Mouse (Mus musculus) natural killer cell, adult 2 months (primary cell): ENCODE measurements around the gene 4930507D05Rik.
A peak's percentile ranks its signal among the peaks of the same experiment; 100 is the strongest.
"Not testable (repeated sequence)": the region's sequence is repeated elsewhere in the genome, so short reads cannot be mapped to it uniquely, and the experiment has no call there.

Experiments used
- DNase-seq, 2 experiments: peaks; one replicate each; pipeline ENCODE4 v3.0.0; 2022; ENCODE audit warnings: low spot score in 2 of 2

4930507D05Rik gene

DNA sequence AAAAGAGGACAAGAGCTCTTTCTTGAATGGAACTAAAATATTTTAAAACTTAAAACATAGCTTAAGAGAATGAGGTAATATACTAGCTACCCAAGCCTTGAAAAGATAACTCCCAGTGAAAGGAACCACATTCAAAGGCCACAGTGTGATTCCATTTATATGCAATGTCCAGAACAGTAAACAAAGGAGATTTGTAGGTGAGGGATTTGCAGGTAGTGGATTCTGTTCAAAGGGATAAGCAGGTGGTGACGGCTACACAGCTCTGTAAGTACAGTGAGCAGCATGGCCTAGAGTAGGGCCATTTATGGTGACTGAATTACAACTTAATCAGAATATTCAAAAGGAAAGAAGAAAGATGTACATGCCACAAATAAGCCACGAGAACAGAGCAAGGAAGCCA, 27.7 kb downstream of the 4930507D05Rik start:
- no peak for DNase-seq

DNA sequence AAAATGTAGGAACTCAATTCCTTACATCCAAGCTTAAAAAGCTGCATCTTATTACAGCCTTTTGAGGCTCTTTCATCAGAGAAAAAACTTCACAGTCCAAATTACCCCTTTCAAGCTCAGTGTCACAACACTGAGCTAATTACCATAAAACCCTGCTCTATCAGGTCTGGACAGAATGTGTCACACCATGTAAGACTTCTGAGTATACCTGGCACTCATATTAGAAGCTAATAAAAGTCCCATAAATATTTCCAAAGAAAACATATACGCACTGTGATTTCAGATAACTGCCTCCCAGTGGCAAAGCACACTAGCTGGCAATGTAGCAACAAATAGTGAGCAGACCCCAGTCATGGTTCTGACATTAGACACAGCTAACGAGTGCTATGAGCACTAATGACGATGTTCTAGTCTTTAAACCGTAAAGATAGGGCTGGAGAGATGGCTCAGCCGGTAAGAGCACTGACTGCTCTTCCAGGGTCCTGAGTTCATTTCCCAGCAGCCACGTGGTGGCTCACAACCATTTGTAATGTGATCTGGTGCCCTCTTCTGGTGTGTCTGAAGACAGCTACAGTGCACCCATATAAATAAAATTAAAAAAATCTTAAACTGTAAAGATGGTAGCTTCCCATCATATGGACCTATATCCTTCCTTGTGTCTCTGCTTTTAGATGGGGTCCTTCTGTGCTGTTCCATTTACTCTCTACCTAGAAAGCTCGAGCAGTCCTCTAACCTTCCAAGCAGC, 32.0 kb downstream of the 4930507D05Rik start:
- no peak for DNase-seq

DNA sequence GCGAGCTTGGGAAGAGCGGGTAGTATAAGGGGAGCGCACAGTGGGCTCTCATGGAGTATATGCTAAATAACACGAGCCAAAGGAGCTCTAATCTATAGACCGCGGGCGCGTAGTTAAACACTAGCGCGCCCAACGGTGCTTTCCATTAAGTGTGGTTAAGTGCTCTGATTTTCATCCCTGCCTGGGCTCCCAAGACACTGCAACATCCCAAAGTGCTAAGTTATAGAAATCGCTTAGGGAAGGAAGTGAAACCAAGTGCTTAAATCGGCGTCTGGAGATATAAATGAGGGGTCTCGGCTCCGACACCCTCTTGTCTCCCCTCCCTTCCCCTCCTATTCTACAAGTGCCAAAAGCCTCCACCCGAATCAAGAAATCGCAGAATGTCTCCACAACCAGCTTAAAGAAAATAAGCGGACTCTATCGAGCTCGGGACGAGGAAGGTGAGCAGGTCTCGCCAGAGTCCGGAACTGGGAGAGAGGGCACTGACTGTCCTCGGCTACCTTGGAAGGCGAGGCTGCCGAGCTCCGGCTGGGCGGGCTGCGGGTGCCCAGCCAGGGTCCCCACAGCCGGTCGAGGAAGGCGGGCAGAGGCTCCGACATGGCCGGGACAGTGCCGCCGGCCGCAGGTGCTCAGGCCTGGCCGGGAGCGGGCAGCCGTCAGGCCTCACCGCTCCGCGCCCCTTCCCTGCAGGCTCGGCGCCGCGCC, 36.7 kb downstream of the 4930507D05Rik start:
- no peak for DNase-seq

DNA sequence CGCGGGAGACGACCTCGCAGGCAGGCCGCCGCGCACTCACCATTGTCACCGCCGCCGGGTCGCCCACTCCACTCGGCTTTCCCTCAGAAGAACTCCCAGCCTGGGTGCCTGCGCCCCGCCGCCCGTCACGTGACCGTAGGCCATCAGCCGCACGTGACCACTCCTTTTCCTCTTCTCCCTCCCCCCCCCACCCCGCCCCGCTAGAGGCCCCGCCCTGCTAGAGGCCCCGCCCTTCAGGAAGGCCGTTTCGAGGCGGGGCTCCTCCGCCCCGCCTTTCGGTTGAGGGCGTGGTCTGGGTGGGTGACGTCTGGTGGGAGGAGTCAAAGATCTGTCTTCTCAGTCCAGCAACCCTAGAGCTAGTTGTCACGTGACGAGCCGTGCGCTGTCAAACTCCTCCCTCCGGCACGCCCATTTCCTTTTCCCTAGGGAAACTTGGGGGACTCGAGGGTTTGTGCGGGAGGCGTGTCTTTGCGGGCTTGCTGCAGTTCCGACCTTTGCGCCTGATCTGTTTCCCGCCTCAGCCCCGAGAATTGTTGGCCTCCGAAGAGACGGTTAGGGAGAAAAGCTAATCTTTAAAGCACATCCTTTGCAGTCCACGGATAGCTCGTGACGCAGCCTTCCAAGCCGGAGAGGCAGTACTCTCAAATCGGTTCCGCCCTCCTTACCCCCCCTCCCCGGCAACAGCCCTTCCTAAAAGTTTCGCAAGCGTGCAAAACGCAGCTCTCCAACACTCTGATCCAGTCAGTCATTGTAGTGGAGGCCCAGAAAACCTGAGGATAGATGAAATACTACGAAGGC, 37.5 kb downstream of the 4930507D05Rik start, which contains the start of gene Vps26a:
Gene Vps26a (minus strand): TSS at position 188 of the 798 bp plus-strand sequence.
- DNase-seq, result peak; percentile 97 to 98

DNA sequence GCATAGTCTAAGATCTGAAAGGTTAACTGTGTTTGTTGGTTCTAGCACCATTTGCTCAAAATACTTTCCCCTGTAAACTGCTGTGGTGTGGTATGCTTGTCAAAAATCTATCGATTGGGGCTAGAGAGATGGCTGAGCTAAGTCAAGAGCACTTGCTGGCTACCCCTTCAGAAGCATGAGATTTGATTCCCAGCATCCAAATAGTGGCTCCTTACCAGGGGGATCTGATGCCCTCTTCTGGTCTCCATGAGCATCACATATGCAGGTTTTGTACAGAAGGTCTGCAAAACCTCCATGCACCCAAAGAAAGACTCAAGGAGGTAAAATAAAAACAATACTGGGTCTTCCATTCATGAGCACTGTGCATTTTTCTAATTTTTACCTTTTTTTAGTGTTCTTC, 39.0 kb downstream of the 4930507D05Rik start:
- DNase-seq, result no peak

GRCm38 (mm10) chr10:62491681-62492080, 42.4 kb downstream of the 4930507D05Rik start:
- DNase-seq, result not testable (repeated sequence)

DNA sequence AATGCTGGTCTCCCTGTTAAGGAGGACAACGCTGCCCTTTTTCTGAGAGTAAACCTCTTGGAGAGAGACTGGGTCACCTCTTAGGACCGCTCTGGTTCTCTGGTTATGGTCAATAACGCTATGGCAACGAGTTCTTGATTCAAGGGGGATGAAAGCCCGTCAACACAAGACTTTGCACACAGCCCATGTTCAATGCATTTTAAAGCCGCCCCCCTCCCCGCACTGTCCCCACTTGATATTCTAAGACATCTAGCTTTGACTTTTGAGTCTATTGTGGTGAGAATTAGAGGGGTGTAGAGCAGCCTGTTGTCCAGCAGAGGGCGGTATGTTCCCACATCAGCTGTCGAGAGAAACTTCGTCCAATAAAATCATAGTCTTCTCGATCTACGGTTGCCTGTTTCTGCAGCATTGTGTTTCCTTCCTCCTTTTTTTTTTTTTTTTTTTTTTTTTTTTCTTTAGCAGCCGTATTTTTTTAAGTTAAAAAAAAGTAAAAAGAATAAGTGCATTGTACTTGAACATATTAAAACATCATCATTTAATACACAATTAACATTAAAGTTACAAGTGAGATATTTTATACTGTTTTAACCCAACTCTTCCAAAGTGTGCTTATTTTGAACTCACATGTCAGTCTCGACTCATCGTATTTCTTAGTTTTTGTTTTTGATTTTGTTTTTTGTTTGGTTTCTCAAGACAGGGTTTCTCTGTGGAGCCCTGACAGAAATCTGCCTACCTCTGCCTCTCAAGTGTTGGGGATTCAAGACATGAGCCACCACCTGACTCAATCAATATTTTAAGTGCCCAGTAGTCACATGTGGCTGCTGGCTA, 51.0 kb downstream of the 4930507D05Rik start:
- peak; percentile 61 to 77 for DNase-seq
